Mouse (Mus musculus): Measurements from ENCODE around the gene Slc7a11.

- TF ChIP-seq CTCF (IDR thresholded peaks at IDR 0.05; ENCODE audit: insufficient read depth, low read length), result no peak
- no peak for TF ChIP-seq POLR2A (IDR thresholded peaks at IDR 0.05; ENCODE audit: borderline replicate concordance, extremely low read depth, low read depth, low read length)
These were observed 12.6 kb upstream of the Slc7a11 start for GRCm38 (mm10) chr3:50456023-50456422.
